Mouse (Mus musculus): ENCODE data around the gene Ccdc13.

DNA sequence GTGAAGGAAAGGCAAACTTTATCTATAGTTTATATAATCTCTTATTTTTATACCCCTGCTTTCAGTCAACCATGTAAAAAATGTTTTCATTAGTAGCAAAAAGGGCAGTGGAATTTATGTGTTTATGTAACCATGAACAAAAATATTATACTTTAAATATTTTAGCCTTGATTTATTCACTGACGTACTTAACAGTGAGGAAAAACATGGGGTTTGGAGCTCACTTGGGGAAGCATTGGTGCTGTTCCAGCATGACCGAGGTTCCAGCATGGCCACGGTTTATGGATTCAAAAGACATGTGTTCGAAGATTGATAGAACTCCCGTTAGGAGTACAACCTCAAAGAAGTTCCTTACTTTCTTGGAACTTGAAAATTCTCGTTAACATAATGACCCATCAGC lies 29.0 kb upstream of the Ccdc13 start:
- TF ChIP-seq IRF4 (IDR thresholded peaks at IDR 0.05; ENCODE audit: low read depth, low read length) (no peak), SMC3 (IDR thresholded peaks at IDR 0.05; ENCODE audit: low read depth, low read length) (no peak), USF1 (IDR thresholded peaks at IDR 0.05; ENCODE audit: low read depth, low read length) (no peak), ETS1 (conservative IDR thresholded peaks at IDR 0.05; ENCODE audit: low read depth, low read length) (no peak), E2F4 (IDR thresholded peaks at IDR 0.05; ENCODE audit: insufficient replicate concordance, low read depth, low read length) (no peak), TBP (conservative IDR thresholded peaks at IDR 0.05; ENCODE audit: low read depth, low read length) (no peak), MYC (IDR thresholded peaks at IDR 0.05; ENCODE audit: low read depth, low read length) (no peak), CTCF (conservative IDR thresholded peaks at IDR 0.05 in 1 of 2, IDR thresholded peaks at IDR 0.05 in 1 of 2; ENCODE audit: low read depth in 2 of 2, low read length in 2 of 2) (no peak), POLR2A (IDR thresholded peaks at IDR 0.05; ENCODE audit: low read depth, low read length) (no peak), JUND (conservative IDR thresholded peaks at IDR 0.05; ENCODE audit: low read depth, low read length) (no peak)
